Mouse (Mus musculus): Measurements from ENCODE around the gene Syn2. TPM values are rescaled to one million over a fixed set of nuclear protein-coding genes. Genes with fewer than 3 reads are reported as not detected.

Gene Syn2
- polyA plus RNA-seq, 1 experiment from 2014 or later, result 1.3 TPM

DNA sequence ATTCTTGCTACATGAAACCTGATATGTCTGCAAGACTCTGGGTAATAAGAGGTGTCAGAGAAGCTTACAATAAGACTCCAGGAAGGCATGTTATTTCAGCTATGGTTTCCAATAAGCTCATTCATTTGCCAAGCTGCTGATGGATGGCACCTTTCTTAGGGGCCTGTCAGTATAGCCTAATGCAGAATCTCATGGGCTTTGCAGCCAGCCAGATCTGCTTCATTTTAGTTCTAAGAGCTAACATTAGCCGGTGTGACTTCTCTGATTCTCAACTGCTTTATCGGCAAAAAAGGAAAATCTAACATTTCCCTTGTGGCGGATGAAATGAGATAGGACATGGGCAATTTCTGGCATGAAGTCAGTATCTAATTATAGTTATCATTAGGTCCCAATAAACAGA, 7.9 kb upstream of the Syn2 start:
- H3K36me3 ChIP-seq, result no peaks in the 10 kb centered on the region
- no peaks in the 10 kb centered on the region for H3K9me3 ChIP-seq (replicated peaks)
- no peak for DNase-seq (ENCODE audit: low spot score)
- no peaks in the 10 kb centered on the region for H3K27me3 ChIP-seq (ENCODE audit: low read depth, poor library complexity, severe bottlenecking)
- H3K4me3 ChIP-seq, result no peak overlapping the region
- 76% methylated on average over 3 of the region's 3 CpGs for WGBS
- peaks cover 55% of the 10 kb centered on the region for H3K4me1 ChIP-seq
- H3K27ac ChIP-seq (replicated peaks), result peak overlapping the region; percentile 69

DNA sequence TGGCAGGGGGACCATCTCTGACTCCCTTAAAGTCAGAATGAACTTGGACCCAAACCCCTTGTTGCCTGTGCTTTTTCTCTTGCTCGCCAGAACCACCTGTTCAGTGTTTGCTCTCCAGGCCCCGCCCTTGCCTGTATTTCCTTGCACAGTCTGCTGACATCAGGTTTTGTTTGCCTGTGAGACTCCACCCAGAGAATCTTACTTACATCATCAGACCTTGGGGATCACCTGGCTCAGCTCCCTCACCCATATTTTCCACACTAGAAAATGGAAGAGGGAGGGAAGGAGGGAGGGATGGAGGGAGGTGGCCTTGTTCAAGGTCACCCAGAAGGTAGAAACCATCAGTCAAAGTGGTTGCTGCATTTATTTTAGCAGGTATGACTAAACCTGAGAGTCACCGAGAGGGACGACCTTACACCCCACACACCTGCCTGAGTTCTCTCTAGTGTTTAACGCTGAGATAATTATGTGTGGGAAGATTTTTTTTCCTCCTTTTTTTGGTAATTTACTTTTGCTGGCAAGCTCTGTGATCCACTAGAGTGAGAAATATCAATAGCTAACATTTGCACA, 7.4 kb upstream of the Syn2 start:
- 86% methylated on average over 5 of the region's 5 CpGs for WGBS
- peak overlapping the region; percentile 69 for H3K27ac ChIP-seq (replicated peaks)

DNA sequence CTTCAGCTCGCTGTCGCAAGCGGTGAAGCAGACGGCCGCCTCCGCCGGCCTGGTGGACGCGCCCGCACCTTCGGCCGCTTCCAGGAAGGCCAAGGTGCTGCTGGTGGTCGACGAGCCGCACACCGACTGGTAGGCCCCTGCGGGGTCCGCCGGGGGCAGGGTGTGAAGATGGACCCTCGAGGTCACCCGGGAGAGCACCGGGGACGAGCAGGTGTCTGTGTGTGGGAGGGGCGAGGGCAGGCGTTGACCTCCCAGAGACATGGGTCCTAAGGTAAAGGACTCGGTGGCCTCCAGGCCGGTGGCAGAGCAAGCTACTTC, 589 bp downstream of the Syn2 start:
- Histone ChIP-seq H3K4me1 (peaks cover 15% of the 10 kb centered on the region), H3K4me3 (peak overlapping the region; percentile 79), H3K27me3 (ENCODE audit: low read depth, poor library complexity, severe bottlenecking) (peaks cover 47% of the 10 kb centered on the region), H3K9me3 (replicated peaks) (no peaks in the 10 kb centered on the region), H3K36me3 (no peaks in the 10 kb centered on the region), H3K27ac (replicated peaks) (peak overlapping the region; percentile 80)
- no peak for DNase-seq (ENCODE audit: low spot score)
- whole genome bisulfite sequencing, result 2% methylated on average over 27 of the region's 27 CpGs

More for the DNA sequence above, 7.4 kb upstream of the Syn2 start:
- Histone ChIP-seq H3K27me3 (ENCODE audit: low read depth, poor library complexity, severe bottlenecking) (no peaks in the 10 kb centered on the region), H3K9me3 (replicated peaks) (no peaks in the 10 kb centered on the region), H3K4me1 (peaks cover 54% of the 10 kb centered on the region), H3K36me3 (no peaks in the 10 kb centered on the region), H3K4me3 (no peak overlapping the region)
- DNase-seq (ENCODE audit: low spot score), result no peak

DNA sequence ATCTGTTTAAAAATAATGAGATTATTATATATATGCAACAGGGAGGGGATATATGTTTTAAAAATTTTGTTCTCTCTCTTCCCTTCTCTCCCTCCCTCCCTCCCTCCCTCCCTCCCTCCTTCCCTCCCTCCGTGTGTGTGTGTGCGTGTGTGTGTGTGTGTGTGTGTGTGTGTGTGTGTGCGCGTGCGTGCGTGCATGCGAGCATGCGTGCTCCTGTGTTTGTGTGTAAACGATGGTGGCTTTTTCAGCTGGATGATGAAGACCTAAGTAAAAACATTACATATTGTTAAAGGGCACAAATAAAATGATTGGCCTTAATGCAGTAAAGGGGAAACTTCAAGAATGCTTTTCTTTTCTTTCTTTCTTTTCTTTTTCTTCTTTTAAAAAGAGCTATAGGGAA, 1.5 kb downstream of the Syn2 start:
- 88% methylated on average over 8 of the region's 9 CpGs for WGBS
- Histone ChIP-seq H3K9me3 (replicated peaks) (no peaks in the 10 kb centered on the region), H3K27ac (replicated peaks) (no peak overlapping the region), H3K4me3 (no peak overlapping the region), H3K4me1 (peaks cover 15% of the 10 kb centered on the region), H3K27me3 (ENCODE audit: low read depth, poor library complexity, severe bottlenecking) (peaks cover 47% of the 10 kb centered on the region), H3K36me3 (no peaks in the 10 kb centered on the region)
- no peak for DNase-seq (ENCODE audit: low spot score)

DNA sequence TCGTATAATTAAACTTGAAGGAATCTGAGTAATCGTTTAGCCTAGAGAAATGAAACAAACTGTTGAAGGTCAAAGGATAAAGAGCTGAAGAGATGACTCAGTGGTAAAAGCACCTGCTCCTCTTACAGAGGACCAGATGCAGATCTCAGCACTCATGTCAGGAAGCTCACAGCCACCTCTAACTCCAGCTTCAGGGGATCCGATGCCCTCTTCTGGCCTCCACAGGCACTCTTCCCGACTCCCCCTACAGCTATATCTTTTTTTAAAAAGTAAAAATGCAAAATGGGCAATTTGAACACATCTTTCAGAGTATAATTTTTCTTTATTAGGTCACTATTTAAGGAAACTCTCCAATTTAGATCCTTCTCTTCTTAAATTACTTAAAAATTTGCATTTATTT, 6.7 kb downstream of the Syn2 start:
- Histone ChIP-seq H3K4me1 (no peaks in the 10 kb centered on the region), H3K36me3 (no peaks in the 10 kb centered on the region), H3K27me3 (ENCODE audit: low read depth, poor library complexity, severe bottlenecking) (peaks cover 10% of the 10 kb centered on the region), H3K4me3 (no peak overlapping the region), H3K9me3 (replicated peaks) (no peaks in the 10 kb centered on the region), H3K27ac (replicated peaks) (no peak overlapping the region)
- 62% methylated on average over 4 of the region's 4 CpGs for WGBS
- no peak for DNase-seq (ENCODE audit: low spot score)

DNA sequence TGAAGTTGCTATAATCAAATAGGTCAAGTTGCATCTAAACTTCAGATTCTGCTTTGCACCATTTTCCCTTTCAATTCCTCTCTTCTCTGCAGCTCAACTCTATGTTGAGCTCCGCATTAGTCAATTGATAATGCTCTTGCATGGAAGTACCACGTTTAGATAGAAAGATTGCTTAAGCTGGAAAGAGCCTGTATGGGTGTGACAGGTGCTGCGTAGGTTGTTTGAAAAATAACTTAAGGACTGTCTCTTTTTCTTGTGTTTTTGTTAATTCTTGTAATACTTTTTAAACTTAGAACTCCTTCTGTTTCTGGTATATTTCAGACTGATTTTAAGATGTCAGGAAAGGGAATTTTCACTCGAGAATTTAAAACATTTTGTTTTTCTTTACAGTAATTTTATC, 26.5 kb downstream of the Syn2 start:
- no peak for DNase-seq (ENCODE audit: low spot score)
- 69% methylated on average over 4 of the region's 4 CpGs for WGBS
- Histone ChIP-seq H3K36me3 (no peaks in the 10 kb centered on the region), H3K4me3 (no peak overlapping the region), H3K27me3 (ENCODE audit: low read depth, poor library complexity, severe bottlenecking) (no peaks in the 10 kb centered on the region), H3K9me3 (replicated peaks) (no peaks in the 10 kb centered on the region), H3K27ac (replicated peaks) (no peak overlapping the region), H3K4me1 (no peaks in the 10 kb centered on the region)

DNA sequence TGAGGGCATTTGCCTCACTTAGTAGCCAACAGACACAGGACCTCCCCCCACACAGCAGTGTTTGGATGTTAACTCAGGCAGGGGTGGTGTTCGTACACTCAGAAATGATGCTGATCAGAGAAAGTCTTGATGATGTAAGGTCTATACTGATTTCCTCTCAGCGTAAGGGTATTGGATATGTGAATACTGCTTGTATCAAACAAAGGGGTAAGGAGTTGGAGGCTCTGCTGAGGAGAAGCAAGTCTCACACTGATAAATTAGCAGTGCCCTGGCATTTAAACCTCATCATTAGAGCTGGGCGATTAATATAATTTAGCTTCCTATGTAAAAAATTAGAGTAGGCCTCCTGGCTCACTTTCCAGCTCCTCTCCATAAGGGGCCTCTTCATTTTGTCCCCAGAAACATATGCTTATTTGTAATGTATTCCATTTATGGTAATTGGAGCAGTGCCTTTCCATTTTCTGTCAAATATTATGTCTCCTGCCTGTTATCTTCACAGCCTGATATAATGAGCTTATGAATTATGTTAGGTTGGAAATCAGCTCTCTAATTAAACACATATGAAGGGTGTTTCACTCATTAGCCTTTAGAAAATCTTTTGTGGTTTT, 31.3 kb downstream of the Syn2 start:
- H3K27me3 ChIP-seq (ENCODE audit: low read depth, poor library complexity, severe bottlenecking), result no peaks in the 10 kb centered on the region
- H3K9me3 ChIP-seq (replicated peaks), result no peaks in the 10 kb centered on the region
- H3K4me1 ChIP-seq, result no peaks in the 10 kb centered on the region
- H3K27ac ChIP-seq (replicated peaks), result no peak overlapping the region
- H3K4me3 ChIP-seq, result no peak overlapping the region
- 86% methylated on average over 3 of the region's 3 CpGs for WGBS
- no peaks in the 10 kb centered on the region for H3K36me3 ChIP-seq
- DNase-seq (ENCODE audit: low spot score), result no peak

DNA sequence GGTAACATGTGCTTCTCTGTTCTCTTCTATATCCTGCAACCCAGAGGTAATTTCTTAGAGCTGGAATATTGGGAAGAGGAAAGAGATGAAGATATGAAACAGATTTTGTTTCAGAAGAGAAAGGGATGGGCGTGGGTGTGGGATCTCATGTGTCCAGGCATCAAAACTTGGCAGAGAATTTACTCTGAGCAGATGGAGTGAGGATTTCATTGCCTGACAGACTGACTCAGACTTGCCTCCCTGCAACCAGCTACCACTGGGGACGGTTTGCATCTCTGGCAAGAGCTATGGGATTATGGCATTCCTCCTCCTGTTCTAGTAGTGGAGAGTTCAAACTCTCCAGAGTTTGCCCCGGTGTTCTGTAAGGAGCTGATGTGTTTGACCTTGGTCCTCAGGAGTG, 34.2 kb downstream of the Syn2 start:
- Histone ChIP-seq H3K27me3 (ENCODE audit: low read depth, poor library complexity, severe bottlenecking) (no peaks in the 10 kb centered on the region), H3K36me3 (no peaks in the 10 kb centered on the region), H3K27ac (replicated peaks) (no peak overlapping the region), H3K4me3 (no peak overlapping the region), H3K9me3 (replicated peaks) (no peaks in the 10 kb centered on the region), H3K4me1 (no peaks in the 10 kb centered on the region)
- WGBS, result 68% methylated on average over 3 of the region's 3 CpGs
- no peak for DNase-seq (ENCODE audit: low spot score)

DNA sequence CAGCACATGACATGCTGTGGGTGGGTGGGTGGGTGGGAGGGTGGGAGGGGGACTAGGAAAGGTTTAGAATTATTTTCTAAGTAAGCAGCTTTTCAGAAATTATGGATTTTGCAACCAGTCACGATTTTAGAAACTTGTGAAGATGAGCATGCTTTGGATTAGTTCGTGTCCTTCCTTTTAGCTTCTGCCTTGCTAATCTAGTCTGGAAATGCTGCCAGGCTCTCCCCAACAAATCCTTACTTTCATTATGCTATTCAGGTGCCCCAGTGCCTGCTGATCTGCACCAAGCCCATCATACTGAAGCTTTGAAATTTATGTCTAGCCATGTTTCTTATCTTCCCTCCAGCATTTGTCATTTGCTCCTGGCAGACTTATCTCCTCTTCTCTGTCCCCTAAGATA, 34.8 kb downstream of the Syn2 start:
- no peaks in the 10 kb centered on the region for H3K27me3 ChIP-seq (ENCODE audit: low read depth, poor library complexity, severe bottlenecking)
- H3K36me3 ChIP-seq, result no peaks in the 10 kb centered on the region
- WGBS, result 81% methylated on average over 2 of the region's 2 CpGs
- no peaks in the 10 kb centered on the region for H3K4me1 ChIP-seq
- no peak overlapping the region for H3K27ac ChIP-seq (replicated peaks)
- no peak overlapping the region for H3K4me3 ChIP-seq
- no peak for DNase-seq (ENCODE audit: low spot score)
- H3K9me3 ChIP-seq (replicated peaks), result no peaks in the 10 kb centered on the region

DNA sequence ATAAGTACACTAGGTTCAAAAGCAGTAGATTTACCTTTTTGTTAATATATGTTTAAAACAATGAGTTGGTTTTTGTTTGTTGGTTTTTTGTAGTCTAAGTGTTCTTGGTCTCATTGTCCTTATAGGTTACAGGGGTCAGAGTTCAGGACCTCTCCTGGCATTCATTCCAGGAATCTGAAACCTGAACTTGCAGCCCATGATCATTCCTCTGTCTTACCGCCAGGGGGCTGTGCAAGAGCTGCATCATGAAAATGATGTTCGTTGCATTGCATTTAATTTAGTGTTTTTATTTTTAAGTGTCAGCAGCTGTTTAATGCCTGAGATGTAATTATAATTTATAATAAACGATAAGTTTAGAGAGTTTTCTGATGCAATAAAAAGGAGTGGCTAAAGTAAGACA, 40.1 kb downstream of the Syn2 start:
- H3K36me3 ChIP-seq, result no peaks in the 10 kb centered on the region
- no peaks in the 10 kb centered on the region for H3K9me3 ChIP-seq (replicated peaks)
- no peak for DNase-seq (ENCODE audit: low spot score)
- WGBS, result 39% methylated on average over 3 of the region's 3 CpGs
- H3K27me3 ChIP-seq (ENCODE audit: low read depth, poor library complexity, severe bottlenecking), result no peaks in the 10 kb centered on the region
- peaks cover 3% of the 10 kb centered on the region; the same call in 1 of the 2 replicates for H3K4me1 ChIP-seq
- H3K4me3 ChIP-seq, result no peak overlapping the region
- H3K27ac ChIP-seq (replicated peaks), result no peak overlapping the region

DNA sequence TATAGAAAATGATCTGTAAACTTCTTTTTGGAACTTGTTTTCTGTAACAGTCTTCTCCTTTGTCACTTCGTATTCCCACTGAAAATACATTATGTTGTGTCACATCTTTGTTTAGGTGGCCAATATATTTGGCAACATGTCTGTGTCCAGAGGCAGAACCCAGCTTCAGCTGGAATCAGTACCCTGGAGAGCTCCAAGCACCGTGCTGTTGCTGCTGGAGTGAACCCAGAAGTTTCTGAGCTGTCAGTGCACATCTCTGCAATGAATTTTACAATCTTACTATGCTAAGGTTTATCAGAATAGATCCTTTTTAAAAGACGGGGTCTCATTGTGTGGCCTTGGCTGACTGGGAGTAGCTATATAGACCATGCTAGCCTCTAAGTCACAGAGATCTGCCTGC, 44.1 kb downstream of the Syn2 start:
- Histone ChIP-seq H3K27ac (replicated peaks) (no peak overlapping the region), H3K9me3 (replicated peaks) (no peaks in the 10 kb centered on the region), H3K4me1 (peaks cover 6% of the 10 kb centered on the region; the same call in 1 of the 2 replicates), H3K27me3 (ENCODE audit: low read depth, poor library complexity, severe bottlenecking) (no peaks in the 10 kb centered on the region), H3K36me3 (no peaks in the 10 kb centered on the region), H3K4me3 (no peak overlapping the region)
- 44% methylated on average over 3 of the region's 3 CpGs for WGBS
- DNase-seq (ENCODE audit: low spot score), result peak; percentile 18

DNA sequence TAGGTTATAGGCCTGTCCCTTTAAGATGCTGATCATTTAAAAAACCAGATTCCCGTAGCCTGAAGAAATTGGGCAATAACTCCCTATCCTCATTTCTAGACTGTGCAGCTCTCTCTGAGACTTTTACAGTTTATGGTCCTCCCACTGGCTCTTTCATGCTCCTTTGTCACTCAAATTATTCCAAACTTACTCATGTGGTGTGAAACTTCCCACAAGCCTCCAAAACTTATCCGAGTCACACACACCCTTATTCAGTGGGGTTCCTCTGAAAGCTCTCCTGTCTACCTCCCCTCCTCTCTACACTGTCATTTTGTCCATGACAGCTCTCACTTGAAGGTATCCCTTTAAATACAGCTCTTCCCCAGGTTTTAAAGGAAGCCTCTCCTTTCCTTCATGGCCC, 46.4 kb downstream of the Syn2 start:
- Histone ChIP-seq H3K4me3 (no peak overlapping the region), H3K27ac (replicated peaks) (no peak overlapping the region), H3K27me3 (ENCODE audit: low read depth, poor library complexity, severe bottlenecking) (no peaks in the 10 kb centered on the region), H3K4me1 (peaks cover 6% of the 10 kb centered on the region; the same call in 1 of the 2 replicates), H3K9me3 (replicated peaks) (no peaks in the 10 kb centered on the region), H3K36me3 (no peaks in the 10 kb centered on the region)
- DNase-seq (ENCODE audit: low spot score), result no peak
- 88% methylated on average over 2 of the region's 2 CpGs for WGBS

DNA sequence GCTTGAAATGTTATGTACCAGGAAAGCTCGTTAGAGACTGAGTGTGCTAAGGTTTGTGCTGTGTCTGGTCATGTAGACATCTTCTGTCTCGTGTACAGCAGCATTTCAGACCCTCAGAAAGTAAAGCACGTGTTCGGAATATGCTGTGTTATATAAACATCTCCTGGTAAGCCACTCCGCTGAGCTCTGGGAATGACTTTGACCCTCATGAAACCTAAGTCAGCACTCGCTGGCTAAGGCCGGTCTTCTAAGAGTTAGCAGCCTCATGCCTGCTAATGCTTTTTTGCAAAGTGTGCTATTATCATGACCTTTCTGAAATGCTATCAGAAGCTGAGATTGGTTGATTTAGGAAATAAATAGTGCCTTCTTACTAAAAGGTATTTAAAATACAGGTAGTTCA, 56.4 kb downstream of the Syn2 start:
- Histone ChIP-seq H3K4me3 (no peak overlapping the region), H3K36me3 (no peaks in the 10 kb centered on the region), H3K9me3 (replicated peaks) (no peaks in the 10 kb centered on the region), H3K27me3 (ENCODE audit: low read depth, poor library complexity, severe bottlenecking) (no peaks in the 10 kb centered on the region), H3K4me1 (no peaks in the 10 kb centered on the region), H3K27ac (replicated peaks) (no peak overlapping the region)
- DNase-seq (ENCODE audit: low spot score), result no peak
- 88% methylated on average over 7 of the region's 7 CpGs for WGBS

DNA sequence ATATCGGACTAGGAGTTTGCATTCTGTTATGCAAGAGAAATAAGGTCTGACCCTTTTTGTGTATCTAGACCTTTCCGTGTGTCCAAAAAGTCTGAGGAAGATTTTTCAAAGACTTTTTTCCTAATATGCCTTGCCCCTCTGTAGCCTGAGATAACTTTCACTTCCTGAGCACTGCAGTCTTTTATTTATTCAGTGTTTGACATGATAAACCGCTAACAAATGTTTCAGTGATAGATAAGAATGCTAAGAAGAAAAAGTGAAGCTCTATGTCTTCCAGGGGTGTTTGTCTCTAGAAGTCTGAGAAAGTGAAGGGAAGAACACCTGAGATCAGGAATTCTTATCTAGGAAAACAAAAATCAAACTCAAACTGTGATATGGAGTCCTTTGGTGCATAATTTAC, 66.1 kb downstream of the Syn2 start:
- WGBS, result 82% methylated on average over 3 of the region's 3 CpGs
- Histone ChIP-seq H3K27me3 (ENCODE audit: low read depth, poor library complexity, severe bottlenecking) (no peaks in the 10 kb centered on the region), H3K36me3 (no peaks in the 10 kb centered on the region), H3K27ac (replicated peaks) (no peak overlapping the region), H3K9me3 (replicated peaks) (no peaks in the 10 kb centered on the region), H3K4me1 (no peaks in the 10 kb centered on the region), H3K4me3 (no peak overlapping the region)
- no peak for DNase-seq (ENCODE audit: low spot score)
